In genomic region chr13:73330844-73331501, GRCm38 (mm10) we compare ENCODE assay signal across 7 mouse cellular contexts. TPM values are rescaled to one million over a fixed set of nuclear protein-coding genes. Genes with fewer than 3 reads are reported as not detected.
A peak's percentile ranks its signal among the peaks of the same experiment; 100 is the strongest.
DNase-seq lines count a peak whose midpoint lies in the region; ATAC-seq lines count a peak whose summit lies in the region.

No protein-coding gene starts in this region.

- peak overlapping the region; percentile 96 for H3K4me2 ChIP-seq in intestine, embryonic 16.5 days (ENCODE audit: low read depth, low read length)
- peak overlapping the region; percentile 97 for H3K4me2 ChIP-seq in midbrain, embryonic 11.5 days

- H3K9me3 ChIP-seq in intestine, embryonic 16.5 days (ENCODE audit: control insufficient read depth, low read length) = no peaks in the 10 kb centered on the region
- no peaks in the 10 kb centered on the region for H3K9me3 ChIP-seq in midbrain, embryonic 11.5 days (ENCODE audit: control insufficient read depth, low read length)

- H3K36me3 ChIP-seq in intestine, embryonic 16.5 days (ENCODE audit: control insufficient read depth, insufficient read depth, low read length) = 0 out of 2 replicates have a peak, but pooled peaks cover 3% of the 10 kb centered on the region
- no peaks in the 10 kb centered on the region for H3K36me3 ChIP-seq in midbrain, embryonic 11.5 days (ENCODE audit: control insufficient read depth, insufficient read depth, low read length)

- peaks cover 22% of the 10 kb centered on the region for H3K4me1 ChIP-seq in intestine, embryonic 16.5 days (ENCODE audit: control insufficient read depth, insufficient read depth, low read length)
- H3K4me1 ChIP-seq in midbrain, embryonic 11.5 days (ENCODE audit: control insufficient read depth, insufficient read depth, low read length) = peaks cover 15% of the 10 kb centered on the region

- intact Hi-C loops in gastrocnemius, postnatal 36 days (cut with DNase I) = loop anchor here (10.0 kb wide), 1 partner anchor 274 kb away; the partner anchor contains the start of gene Clptm1l
- intact Hi-C loops in left cerebral cortex, postnatal 36 days (cut with DNase I) = loop anchor here (10.0 kb wide), 1 partner anchor 174 kb away; no protein-coding TSS in a partner anchor

- ATAC-seq in intestine, embryonic 16.5 days = peak; percentile 85
- ATAC-seq in midbrain, embryonic 11.5 days (ENCODE audit: low FRiP score) = peak; percentile 87

- H3K27ac ChIP-seq in intestine, embryonic 16.5 days (ENCODE audit: low read length) = peak overlapping the region; percentile 69
- H3K27ac ChIP-seq in midbrain, embryonic 11.5 days (ENCODE audit: low read depth, low read length) = peak overlapping the region; percentile 60

- H3K9ac ChIP-seq in intestine, embryonic 16.5 days (ENCODE audit: low read depth, low read length) = peak overlapping the region; percentile 96
- peak overlapping the region; percentile 96 for H3K9ac ChIP-seq in midbrain, embryonic 11.5 days (ENCODE audit: low read length)

- peak overlapping the region; percentile 91 for H3K4me3 ChIP-seq in intestine, embryonic 16.5 days (ENCODE audit: low read length)
- H3K4me3 ChIP-seq in midbrain, embryonic 11.5 days (ENCODE audit: low read depth, low read length) = peak overlapping the region; percentile 88

- no peaks in the 10 kb centered on the region for H3K27me3 ChIP-seq in intestine, embryonic 16.5 days (replicated peaks; ENCODE audit: control insufficient read depth, insufficient read depth, low read length)
- H3K27me3 ChIP-seq in midbrain, embryonic 11.5 days (ENCODE audit: control insufficient read depth, insufficient read depth, low read length) = no peaks in the 10 kb centered on the region

- WGBS in intestine, embryonic 16.5 days = under 1% methylated on average over 42 of the region's 42 CpGs
- WGBS in midbrain, embryonic 11.5 days = 0% methylated on average over 42 of the region's 42 CpGs

- peak; percentile 87 to 90 for DNase-seq in adrenal gland, adult 18-20 months (ENCODE audit: low spot score in 2 of 2)
- peak; percentile 92 for DNase-seq in embryo, embryonic 11 days
- peak; percentile 81 to 89 for DNase-seq in gastrocnemius, postnatal 36 days
- DNase-seq in left cerebral cortex, postnatal 36 days (ENCODE audit: low spot score in 2 of 2) = peak; percentile 89 to 90
- DNase-seq in midbrain, embryonic 11.5 days (ENCODE audit: low spot score, missing footprints) = peak; percentile 99
- peak; percentile 86 for DNase-seq in skeletal muscle tissue, adult 2 months (ENCODE audit: low read depth, low spot score)

RNA-seq across cellular contexts. Expression of gene Ndufs6, which starts 2.6 kb away (rescaled TPM):
- total RNA-seq in adrenal gland, adult 18-20 months (2021) = 100 to 1,000 TPM; 257 to 408 TPM
- total RNA-seq in gastrocnemius, postnatal 36 days (2021) = 100 to 1,000 TPM; 402 to 419 TPM
- polyA plus RNA-seq in intestine, embryonic 16.5 days (2015; fragmentation: Nextera tagmentation; extraction: Ambion mirVana) = 516 and 539 TPM in 2 replicates
- 100 to 1,000 TPM; 184 to 196 TPM for total RNA-seq in left cerebral cortex, postnatal 36 days (2021)
- polyA plus RNA-seq in midbrain, embryonic 11.5 days (2014; fragmentation: Nextera tagmentation; extraction: Ambion mirVana) = 305 and 326 TPM in 2 replicates

RNA-seq across cellular contexts. Expression of gene Mrpl36, which starts 2.7 kb away (rescaled TPM):
- total RNA-seq in adrenal gland, adult 18-20 months (2021) = 10 to 100 TPM; 57.4 to 60.5 TPM
- total RNA-seq in gastrocnemius, postnatal 36 days (2021) = 10 to 100 TPM; 39.2 to 42.5 TPM
- polyA plus RNA-seq in intestine, embryonic 16.5 days (2015; fragmentation: Nextera tagmentation; extraction: Ambion mirVana) = 152 and 158 TPM in 2 replicates
- total RNA-seq in left cerebral cortex, postnatal 36 days (2021) = 10 to 100 TPM; 37.3 to 44.9 TPM
- polyA plus RNA-seq in midbrain, embryonic 11.5 days (2014; fragmentation: Nextera tagmentation; extraction: Ambion mirVana) = 125 and 128 TPM in 2 replicates

Comparison
In these comparisons a context has a peak if more than half of its experiments do, and no peak if none do; other contexts are left out.
1. Peak in every context shown above with its lines: DNase-seq, ATAC-seq, H3K4me3 ChIP-seq and H3K27ac ChIP-seq.